Mouse (Mus musculus) CH12.LX (cell line): Measurements from ENCODE around the gene Slc30a1. TPM values are rescaled to one million over a fixed set of nuclear protein-coding genes. Genes with fewer than 3 reads are reported as not detected.

Experiments
- DNase-seq: peaks from one replicate; pipeline ENCODE4 v3.0.0-alpha.2; 2013; ENCODE audit errors: extremely low read depth
- H3K27ac ChIP-seq: 2 replicates; pipeline ENCODE4 v1.5.1; 2012; ENCODE audit warnings: low read depth, mild to moderate bottlenecking, control low read depth, moderate library complexity; ENCODE audit not compliant: insufficient read depth
- H3K27me3 ChIP-seq: replicated peaks from 2 replicates; pipeline ENCODE3; 2012; ENCODE audit warnings: inconsistent platforms
- H3K36me3 ChIP-seq, 2 experiments: replicated peaks in 1 of 2; 2 replicates each; pipeline versions ENCODE3 to v1.6.1; 2012; ENCODE audit warnings: inconsistent platforms in 1 of 2, low read length in 1 of 2, mild to moderate bottlenecking in 1 of 2, mixed read lengths in 1 of 2, moderate library complexity in 1 of 2; ENCODE audit not compliant: control insufficient read depth in 1 of 2, insufficient read depth in 1 of 2
- H3K4me1 ChIP-seq, 2 experiments: 2 replicates each; pipeline ENCODE4 v1.6.1; 2012; ENCODE audit warnings: inconsistent platforms in 1 of 2, moderate library complexity in 1 of 2; ENCODE audit not compliant: insufficient read depth in 2 of 2, control insufficient read depth in 1 of 2
- H3K4me2 ChIP-seq: 2 replicates; pipeline ENCODE4 v1.6.1; 2012; ENCODE audit warnings: low read depth, mild to moderate bottlenecking, control low read depth; ENCODE audit not compliant: poor library complexity, insufficient read depth, severe bottlenecking
- H3K4me3 ChIP-seq, 3 experiments: fragments of 150-350 bp in 1 of 3; sonication (generic) in 1 of 3; replicated peaks in 1 of 3; 2 replicates each; pipeline versions ENCODE3 to v1.5.1; 2011 to 2012; ENCODE audit warnings: low read depth in 2 of 3, low read length in 2 of 3, mild to moderate bottlenecking in 2 of 3, moderate library complexity in 2 of 3, control low read depth in 1 of 3, improper control_type of control experiment in 1 of 3, inconsistent platforms in 1 of 3, mixed read lengths in 1 of 3; ENCODE audit not compliant: poor library complexity in 1 of 3
- H3K79me2 ChIP-seq: replicated peaks from 2 replicates; pipeline ENCODE4 v1.6.1; 2012; ENCODE audit warnings: mild to moderate bottlenecking, moderate library complexity; ENCODE audit not compliant: control insufficient read depth, poor library complexity, insufficient read depth, severe bottlenecking; ENCODE audit errors: extremely low read depth
- H3K9ac ChIP-seq: 2 replicates; pipeline ENCODE4 v1.6.1; 2012; ENCODE audit warnings: low read depth, mild to moderate bottlenecking, control low read depth, moderate library complexity; ENCODE audit not compliant: insufficient read depth
- H3K9me3 ChIP-seq: replicated peaks from 2 replicates; pipeline ENCODE3; 2012; ENCODE audit warnings: low read length, inconsistent platforms, mixed read lengths
- BHLHE40 ChIP-seq: IDR thresholded peaks from 2 replicates; pipeline ENCODE4 v1.6.1; 2011; ENCODE audit warnings: mild to moderate bottlenecking, low read depth, low read length, improper control_type of control experiment
- CHD1 ChIP-seq: IDR thresholded peaks from 2 replicates; pipeline ENCODE4 v1.6.1; 2012; ENCODE audit warnings: low read depth, low read length, improper control_type of control experiment, inconsistent platforms
- E2F4 ChIP-seq: IDR thresholded peaks from 2 replicates; pipeline ENCODE4 v1.6.1; 2011; ENCODE audit warnings: low read depth, low read length, improper control_type of control experiment; ENCODE audit not compliant: insufficient replicate concordance
- ETS1 ChIP-seq: conservative IDR thresholded peaks from 2 replicates; pipeline ENCODE4 v1.6.1; 2012; ENCODE audit warnings: low read depth, mild to moderate bottlenecking, inconsistent platforms, low read length, improper control_type of control experiment, moderate library complexity
- HCFC1 ChIP-seq: IDR thresholded peaks from 2 replicates; pipeline ENCODE4 v1.6.1; 2012; ENCODE audit warnings: low read depth, mild to moderate bottlenecking, inconsistent platforms, low read length, improper control_type of control experiment
- IRF4 ChIP-seq: IDR thresholded peaks from 2 replicates; pipeline ENCODE4 v1.6.1; 2014; ENCODE audit warnings: low read depth, mild to moderate bottlenecking, inconsistent platforms, low read length, improper control_type of control experiment
- JUND ChIP-seq: conservative IDR thresholded peaks from 2 replicates; pipeline ENCODE4 v1.6.1; 2011; ENCODE audit warnings: low read depth, low read length, improper control_type of control experiment
- MAFK ChIP-seq: IDR thresholded peaks from 2 replicates; pipeline ENCODE4 v1.6.1; 2011; ENCODE audit warnings: low read length, improper control_type of control experiment; ENCODE audit not compliant: insufficient replicate concordance
- MAZ ChIP-seq: IDR thresholded peaks from 2 replicates; pipeline ENCODE4 v1.6.1; 2012; ENCODE audit warnings: low read depth, mild to moderate bottlenecking, inconsistent platforms, low read length, improper control_type of control experiment, moderate library complexity
- MYC ChIP-seq: IDR thresholded peaks from 2 replicates; pipeline ENCODE4 v1.6.1; 2011; ENCODE audit warnings: low read depth, mild to moderate bottlenecking, improper control_type of control experiment, low read length
- NELFE ChIP-seq: IDR thresholded peaks from 2 replicates; pipeline ENCODE4 v1.6.1; 2011; ENCODE audit warnings: low read depth, low read length, improper control_type of control experiment
- PAX5 ChIP-seq: IDR thresholded peaks from 2 replicates; pipeline ENCODE4 v1.6.1; 2012; ENCODE audit warnings: low read length, inconsistent platforms, mixed read lengths
- POLR2AphosphoS2 ChIP-seq: IDR thresholded peaks from 2 replicates; pipeline ENCODE4 v1.6.1; 2011; ENCODE audit warnings: low read depth, low read length, improper control_type of control experiment
- RCOR1 ChIP-seq: conservative IDR thresholded peaks from 2 replicates; pipeline ENCODE4 v1.6.1; 2012; ENCODE audit warnings: low read depth, mild to moderate bottlenecking, inconsistent platforms, low read length, improper control_type of control experiment
- SMC3 ChIP-seq: IDR thresholded peaks from 2 replicates; pipeline ENCODE4 v1.6.1; 2011; ENCODE audit warnings: low read depth, low read length, improper control_type of control experiment
- TBP ChIP-seq: conservative IDR thresholded peaks from 2 replicates; pipeline ENCODE4 v1.6.1; 2011; ENCODE audit warnings: low read depth, low read length, improper control_type of control experiment
- UBTF ChIP-seq: IDR thresholded peaks from 2 replicates; pipeline ENCODE4 v1.6.1; 2012; ENCODE audit warnings: low read depth, mild to moderate bottlenecking, inconsistent platforms, low read length, improper control_type of control experiment, moderate library complexity
- USF1 ChIP-seq: IDR thresholded peaks from 2 replicates; pipeline ENCODE4 v1.6.1; 2014; ENCODE audit warnings: low read depth, mild to moderate bottlenecking, inconsistent platforms, low read length, improper control_type of control experiment
- ZC3H11A ChIP-seq: IDR thresholded peaks from 2 replicates; pipeline ENCODE4 v1.6.1; 2012; ENCODE audit warnings: low read depth, mild to moderate bottlenecking, inconsistent platforms, low read length, improper control_type of control experiment
- ZKSCAN1 ChIP-seq: IDR thresholded peaks from 2 replicates; pipeline ENCODE4 v1.6.1; 2012; ENCODE audit warnings: low read depth, inconsistent platforms, low read length, improper control_type of control experiment, borderline replicate concordance
- ZMIZ1 ChIP-seq: IDR thresholded peaks from 2 replicates; pipeline ENCODE4 v1.6.1; 2012; ENCODE audit warnings: low read depth, mild to moderate bottlenecking, inconsistent platforms, low read length, improper control_type of control experiment
- dilution Hi-C: fragments of 300-500 bp; cut with MboI; formaldehyde crosslinking; loops from 2 replicates; pipeline ENCODE4 v1.14.3; 2020; ENCODE audit warnings: low sequenced_read_pairs; ENCODE audit not compliant: extremely low pct_unique_long_range_greater_than_20kb, extremely low pct_ligation_motif_present
- in situ Hi-C: fragments of 300-500 bp; cut with MboI; formaldehyde crosslinking; loops from 3 replicates; pipeline ENCODE4 v1.14.3; 2019; ENCODE audit warnings: low sequenced_read_pairs, low pct_ligation_motif_present, low pct_unique_long_range_greater_than_20kb, mixed read lengths
- polyA plus RNA-seq: library from polyadenylated mRNA; unstranded; fragments of >175 nt; gene quantifications from 2 replicates; pipeline ENCODE4 v1.2.1, GENCODE M21; 2012; ENCODE audit warnings: low read depth; ENCODE audit not compliant: insufficient read length
- total RNA-seq, 2 experiments: library from RNA; depleted of rRNA; stranded (reverse); fragments of 300-350 nt in 1 of 2; fragments of >200 nt in 1 of 2; gene quantifications; 2 replicates each; pipeline ENCODE4 v1.2.3; 2012 to 2014

The Slc30a1 gene
- total and polyA plus RNA-seq, 3 experiments: 4.5 to 15.8 (median 9.4) TPM

DNA sequence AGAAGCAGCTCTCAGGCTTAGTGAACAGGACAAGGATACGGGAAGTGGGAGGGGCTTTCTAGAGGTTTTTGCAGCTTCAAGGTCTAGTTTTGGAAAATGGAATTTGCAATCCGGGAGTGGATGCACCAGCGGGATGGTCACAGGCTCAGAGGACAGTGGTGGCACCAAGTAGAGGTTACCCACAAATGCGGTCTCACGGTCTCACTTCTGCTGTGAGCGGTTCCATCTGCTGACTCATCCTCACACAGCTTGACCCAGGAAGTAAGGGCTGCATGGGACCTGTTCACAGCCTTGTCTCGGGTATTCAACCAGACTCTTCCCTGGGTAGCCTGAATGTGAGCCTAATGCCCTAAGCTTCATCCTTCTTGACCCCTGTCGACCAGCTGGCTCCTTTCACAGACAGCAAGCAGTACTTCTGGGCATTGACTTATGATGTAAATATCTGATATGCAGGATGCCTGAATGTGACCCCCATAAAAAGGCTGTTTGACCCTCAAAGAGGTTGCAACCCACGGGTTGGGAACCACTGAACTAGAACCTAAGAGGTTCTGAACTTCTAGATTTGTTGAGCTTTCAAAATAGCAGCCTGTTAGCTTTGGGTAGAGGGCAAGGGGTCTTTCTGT lies 30.8 kb upstream of the Slc30a1 start (continued):
- 0 out of 2 replicates have a peak, but pooled peaks have one; percentile 26 for TF ChIP-seq JUND
- TF ChIP-seq MYC: no peak
- TF ChIP-seq POLR2AphosphoS2: no peak
- TF ChIP-seq MAZ: no peak
- no peak for TF ChIP-seq SMC3
- no peak for TF ChIP-seq RCOR1
- TF ChIP-seq NELFE: no peak
- no peak for TF ChIP-seq E2F4
- TF ChIP-seq MAFK: peak; percentile 86
- no peak for TF ChIP-seq CHD1

DNA sequence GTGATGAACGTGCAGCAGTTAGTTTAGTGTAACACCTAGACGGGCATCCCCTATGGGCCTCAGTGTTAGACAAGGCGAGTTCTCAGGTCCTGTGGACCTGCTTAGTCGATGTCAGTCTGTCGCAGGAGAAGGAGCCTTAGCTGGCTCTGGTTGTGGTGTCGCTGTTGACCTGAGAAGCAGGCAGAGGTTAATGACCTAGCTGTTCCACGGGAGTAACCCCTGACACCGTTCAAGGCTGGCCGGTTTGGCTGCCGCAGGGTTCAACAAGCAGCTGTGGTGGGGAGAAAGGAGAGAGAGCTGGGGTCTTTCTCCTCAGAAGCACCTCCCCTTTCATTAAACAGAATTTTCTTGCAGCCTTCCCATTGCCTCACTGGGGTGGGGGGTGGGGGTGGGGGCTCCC lies 28.9 kb upstream of the Slc30a1 start:
- no peak overlapping the region for H3K4me3 ChIP-seq
- H3K9me3 ChIP-seq: peaks cover 3% of the 10 kb centered on the region
- no peak overlapping the region for H3K9ac ChIP-seq
- H3K27me3 ChIP-seq: no peaks in the 10 kb centered on the region
- H3K36me3 ChIP-seq: no peaks in the 10 kb centered on the region
- DNase-seq: no peak
- no peaks in the 10 kb centered on the region for H3K79me2 ChIP-seq
- no peak overlapping the region for H3K27ac ChIP-seq
- peaks cover 18 to 26% of the 10 kb centered on the region in 2 experiments for H3K4me1 ChIP-seq
- TF ChIP-seq ETS1: no peak
- dilution Hi-C loops (no loop called here), in situ Hi-C loops (no loop called here)
- H3K4me2 ChIP-seq: no peak overlapping the region

DNA sequence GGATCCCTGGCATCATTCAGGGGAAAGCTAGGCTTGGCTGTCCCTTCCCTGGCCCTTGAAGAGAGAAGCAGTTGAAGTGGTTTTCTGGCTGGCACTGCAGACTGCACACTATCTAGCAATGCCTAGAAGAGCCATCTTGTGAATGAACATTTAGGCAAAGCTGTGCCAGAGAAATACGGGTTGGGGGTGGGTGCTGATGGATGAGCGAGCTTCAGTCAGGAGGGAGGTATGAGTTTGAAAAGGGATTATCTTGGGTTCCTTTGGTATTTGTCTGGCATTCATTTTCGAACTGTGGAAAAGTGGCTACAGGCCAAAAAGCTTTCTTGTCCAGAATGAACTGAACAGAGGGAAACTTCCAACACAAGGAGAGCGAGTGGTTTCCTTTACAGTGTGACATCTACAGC lies 28.0 kb upstream of the Slc30a1 start:
- Histone ChIP-seq H3K4me1 (peaks cover 18 to 26% of the 10 kb centered on the region in 2 experiments), H3K79me2 (no peaks in the 10 kb centered on the region), H3K27ac (no peak overlapping the region), H3K4me3 (no peak overlapping the region), H3K36me3 (no peaks in the 10 kb centered on the region), H3K4me2 (no peak overlapping the region), H3K9ac (no peak overlapping the region), H3K27me3 (no peaks in the 10 kb centered on the region), H3K9me3 (peaks cover 3% of the 10 kb centered on the region)
- no peak for DNase-seq
- in situ Hi-C loops: no loop called here
- TF ChIP-seq NELFE (no peak), USF1 (no peak)
- dilution Hi-C loops: no loop called here

DNA sequence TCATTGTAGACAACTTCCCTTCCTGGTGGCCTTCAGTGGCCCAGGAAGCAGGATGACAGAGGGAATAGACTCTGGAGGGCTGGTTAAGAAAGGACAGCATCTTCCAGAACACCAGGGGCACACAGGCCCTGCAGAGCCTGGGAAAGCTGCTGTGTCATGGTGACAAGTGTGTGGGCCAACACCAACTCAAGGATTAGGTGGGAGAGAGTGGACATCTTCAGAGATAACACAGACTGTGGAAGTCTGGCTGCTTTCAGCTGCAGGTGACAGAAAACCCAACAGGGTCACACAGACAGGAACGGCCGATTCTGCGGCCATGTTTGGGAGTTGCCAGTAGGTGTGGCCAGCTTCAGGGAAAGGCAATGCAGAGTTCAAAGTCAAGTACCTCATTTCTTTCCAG lies 26.3 kb upstream of the Slc30a1 start:
- Histone ChIP-seq H3K4me1 (peaks cover 18 to 26% of the 10 kb centered on the region in 2 experiments), H3K4me2 (no peak overlapping the region), H3K9ac (no peak overlapping the region), H3K4me3 (no peak overlapping the region), H3K27ac (no peak overlapping the region), H3K79me2 (no peaks in the 10 kb centered on the region), H3K36me3 (no peaks in the 10 kb centered on the region), H3K9me3 (peaks cover 3% of the 10 kb centered on the region), H3K27me3 (no peaks in the 10 kb centered on the region)
- TF ChIP-seq ETS1 (no peak), HCFC1 (no peak), JUND (no peak), MAFK (no peak), BHLHE40 (no peak), USF1 (no peak), MAZ (no peak), ZMIZ1 (no peak), UBTF (no peak), IRF4 (no peak), ZC3H11A (no peak), CHD1 (no peak), SMC3 (no peak), POLR2AphosphoS2 (no peak), TBP (no peak), PAX5 (no peak), ZKSCAN1 (no peak)
- dilution Hi-C loops: no loop called here
- in situ Hi-C loops: no loop called here
- DNase-seq: no peak
